Mouse (Mus musculus) lung, postnatal 0 days (tissue): ENCODE results near the gene Rps6kb1. TPM values are rescaled to one million over a fixed set of nuclear protein-coding genes. Genes with fewer than 3 reads are reported as not detected.
"Not testable (repeated sequence)": the region's sequence is repeated elsewhere in the genome, so short reads cannot be mapped to it uniquely, and the experiment has no call there.

Experiments used
- ATAC-seq: fragments of 200-750 bp; cut with Nextera tagmentation; 2 replicates; pipeline ENCODE4 v1.8.0; 2017; ENCODE audit warnings: moderate library complexity
- DNase-seq: peaks from one replicate; pipeline ENCODE4 v3.0.0-alpha.2; 2016; ENCODE audit warnings: low spot score
- H3K27ac ChIP-seq: fragments of 300-500 bp; sonication (generic); 2 replicates; pipeline ENCODE4 v1.5.1; 2014; ENCODE audit warnings: antibody characterized with exemption, mild to moderate bottlenecking, low read length, mixed read lengths
- H3K27me3 ChIP-seq: fragments of 300-500 bp; sonication (generic); replicated peaks from 2 replicates; pipeline ENCODE4 v1.6.1; 2014; ENCODE audit warnings: low read length, mixed read lengths; ENCODE audit not compliant: insufficient read depth
- H3K36me3 ChIP-seq: fragments of 300-500 bp; sonication (generic); 2 replicates; pipeline ENCODE4 v1.6.1; 2014; ENCODE audit warnings: low read length, mixed read lengths; ENCODE audit not compliant: insufficient read depth
- H3K4me1 ChIP-seq: fragments of 300-500 bp; sonication (generic); 2 replicates; pipeline ENCODE4 v1.6.1; 2014; ENCODE audit warnings: antibody characterized with exemption, low read depth, low read length, mixed read lengths; ENCODE audit not compliant: insufficient read depth
- H3K4me2 ChIP-seq: fragments of 300-500 bp; sonication (generic); replicated peaks from 2 replicates; pipeline ENCODE4 v1.6.1; 2014; ENCODE audit warnings: low read depth, mild to moderate bottlenecking, low read length, moderate library complexity, mixed read lengths
- H3K4me3 ChIP-seq: fragments of 300-500 bp; sonication (generic); 2 replicates; pipeline ENCODE4 v1.5.1; 2014; ENCODE audit warnings: low read depth, low read length
- H3K9ac ChIP-seq: fragments of 300-500 bp; sonication (generic); replicated peaks from 2 replicates; pipeline ENCODE4 v1.6.1; 2014; ENCODE audit warnings: low read depth, mild to moderate bottlenecking
- H3K9me3 ChIP-seq: fragments of 300-500 bp; sonication (generic); 2 replicates; pipeline ENCODE4 v1.6.1; 2016; ENCODE audit warnings: low read length, mixed read lengths
- CTCF ChIP-seq: IDR thresholded peaks from 2 replicates; pipeline ENCODE4 v1.5.1; 2016; ENCODE audit warnings: antibody characterized with exemption, mild to moderate bottlenecking
- EP300 ChIP-seq: IDR thresholded peaks from 2 replicates; pipeline ENCODE4 v1.6.1; 2016; ENCODE audit warnings: antibody characterized with exemption, mild to moderate bottlenecking, control low read depth
- WGBS: fragments of 180-500 bp; shearing (Covaris S2); extraction: QIAGEN DNeasy Blood & Tissue Kit; methylation state at CpG from one replicate; pipeline ENCODE4 v1.1.7; 2014; 5-methylcytosine and 5-hydroxymethylcytosine counted together
- polyA plus RNA-seq: library from polyadenylated mRNA; unstranded; fragments of >200 nt; fragmentation: Nextera tagmentation; extraction: Ambion mirVana; gene quantifications from 2 replicates; pipeline ENCODE4 v1.2.1, GENCODE M21; 2015

Rps6kb1 gene
- polyA plus RNA-seq, 1 experiment from 2014 or later = 35.5 TPM

GRCm38 (mm10) chr11:86534201-86534910, 10.2 kb downstream of the Rps6kb1 start:
- H3K9ac ChIP-seq = no peak overlapping the region
- H3K4me2 ChIP-seq = no peak overlapping the region
- H3K27ac ChIP-seq = no peak overlapping the region
- no peaks in the 10 kb centered on the region for H3K9me3 ChIP-seq
- WGBS = 86% methylated on average over 5 of the region's 5 CpGs
- peaks cover 18% of the 10 kb centered on the region for H3K36me3 ChIP-seq
- no peak overlapping the region for H3K4me3 ChIP-seq
- TF ChIP-seq CTCF (no peak), EP300 (no peak)
- H3K27me3 ChIP-seq = no peaks in the 10 kb centered on the region
- H3K4me1 ChIP-seq = no peaks in the 10 kb centered on the region
- DNase-seq (no peak), ATAC-seq (no peak)

- 92% methylated on average over 6 of the region's 6 CpGs for WGBS
- peaks cover 22% of the 10 kb centered on the region for H3K36me3 ChIP-seq
- not testable (repeated sequence) for H3K4me2 ChIP-seq, DNase-seq, H3K27ac ChIP-seq, H3K9ac ChIP-seq, H3K9me3 ChIP-seq, H3K4me3 ChIP-seq, ATAC-seq, H3K27me3 ChIP-seq, H3K4me1 ChIP-seq
Measured at GRCm38 (mm10) chr11:86533302-86533701, 11.3 kb downstream of the Rps6kb1 start.

- H3K36me3 ChIP-seq = peaks cover 22% of the 10 kb centered on the region
- DNase-seq = peak; percentile 31
- WGBS = 53% methylated on average over 1 of the region's 1 CpGs
- TF ChIP-seq CTCF (peak; percentile 69), EP300 (no peak)
- H3K4me1 ChIP-seq = no peaks in the 10 kb centered on the region
- H3K27me3 ChIP-seq = no peaks in the 10 kb centered on the region
- no peak overlapping the region for H3K4me3 ChIP-seq
- H3K9ac ChIP-seq = no peak overlapping the region
- no peak for ATAC-seq
- H3K27ac ChIP-seq = no peak overlapping the region
- H3K9me3 ChIP-seq = no peaks in the 10 kb centered on the region
- H3K4me2 ChIP-seq = no peak overlapping the region
Measured at GRCm38 (mm10) chr11:86532834-86533233, 11.8 kb downstream of the Rps6kb1 start.

GRCm38 (mm10) chr11:86527528-86527927, 17.1 kb downstream of the Rps6kb1 start:
- H3K9me3 ChIP-seq = no peaks in the 10 kb centered on the region
- no peak for DNase-seq
- 91% methylated on average over 4 of the region's 4 CpGs for WGBS
- H3K4me1 ChIP-seq = no peaks in the 10 kb centered on the region
- H3K27ac ChIP-seq = no peak overlapping the region
- H3K4me2 ChIP-seq = no peak overlapping the region
- TF ChIP-seq CTCF = no peak
- TF ChIP-seq EP300 = no peak
- no peaks in the 10 kb centered on the region for H3K27me3 ChIP-seq
- H3K4me3 ChIP-seq = no peak overlapping the region
- no peak for ATAC-seq
- no peak overlapping the region for H3K9ac ChIP-seq
- peaks cover 24% of the 10 kb centered on the region; the same call in 1 of the 2 replicates for H3K36me3 ChIP-seq

GRCm38 (mm10) chr11:86519751-86520150, 24.9 kb downstream of the Rps6kb1 start:
- Histone ChIP-seq H3K4me1 (no peaks in the 10 kb centered on the region), H3K36me3 (peaks cover 26% of the 10 kb centered on the region), H3K4me2 (no peak overlapping the region), H3K9ac (no peak overlapping the region), H3K9me3 (no peaks in the 10 kb centered on the region), H3K4me3 (no peak overlapping the region), H3K27ac (no peak overlapping the region), H3K27me3 (no peaks in the 10 kb centered on the region)
- ATAC-seq (no peak), DNase-seq (no peak)
- no peak for TF ChIP-seq CTCF
- no peak for TF ChIP-seq EP300
- 92% methylated on average over 7 of the region's 7 CpGs for WGBS

GRCm38 (mm10) chr11:86517229-86517628, 27.4 kb downstream of the Rps6kb1 start:
- ATAC-seq = no peak
- TF ChIP-seq EP300 (no peak), CTCF (no peak)
- H3K4me2 ChIP-seq = no peak overlapping the region
- no peaks in the 10 kb centered on the region for H3K4me1 ChIP-seq
- 99% methylated on average over 3 of the region's 3 CpGs for WGBS
- H3K27ac ChIP-seq = no peak overlapping the region
- no peaks in the 10 kb centered on the region for H3K27me3 ChIP-seq
- H3K9me3 ChIP-seq = no peaks in the 10 kb centered on the region
- no peak overlapping the region for H3K9ac ChIP-seq
- peaks cover 19% of the 10 kb centered on the region for H3K36me3 ChIP-seq
- DNase-seq = no peak
- no peak overlapping the region for H3K4me3 ChIP-seq

- DNase-seq (peak; percentile 19), ATAC-seq (no peak)
- Histone ChIP-seq H3K27ac (no peak overlapping the region), H3K9me3 (no peaks in the 10 kb centered on the region), H3K9ac (no peak overlapping the region), H3K36me3 (peaks cover 20% of the 10 kb centered on the region), H3K4me3 (no peak overlapping the region), H3K27me3 (no peaks in the 10 kb centered on the region), H3K4me1 (no peaks in the 10 kb centered on the region), H3K4me2 (no peak overlapping the region)
- WGBS = 72% methylated on average over 3 of the region's 3 CpGs
- TF ChIP-seq EP300 (no peak), CTCF (no peak)
Measured at GRCm38 (mm10) chr11:86516620-86517019, 28.0 kb downstream of the Rps6kb1 start.
